Mouse (Mus musculus): Measurements from ENCODE around the gene Gm4907. TPM values are rescaled to one million over a fixed set of nuclear protein-coding genes. Genes with fewer than 3 reads are reported as not detected.
"Not testable (repeated sequence)": the region's sequence is repeated elsewhere in the genome, so short reads cannot be mapped to it uniquely, and the experiment has no call there.

Gene Gm4907
- not detected in 2 replicates for polyA plus RNA-seq (2015; fragmentation: Nextera tagmentation; extraction: Ambion mirVana)

DNA sequence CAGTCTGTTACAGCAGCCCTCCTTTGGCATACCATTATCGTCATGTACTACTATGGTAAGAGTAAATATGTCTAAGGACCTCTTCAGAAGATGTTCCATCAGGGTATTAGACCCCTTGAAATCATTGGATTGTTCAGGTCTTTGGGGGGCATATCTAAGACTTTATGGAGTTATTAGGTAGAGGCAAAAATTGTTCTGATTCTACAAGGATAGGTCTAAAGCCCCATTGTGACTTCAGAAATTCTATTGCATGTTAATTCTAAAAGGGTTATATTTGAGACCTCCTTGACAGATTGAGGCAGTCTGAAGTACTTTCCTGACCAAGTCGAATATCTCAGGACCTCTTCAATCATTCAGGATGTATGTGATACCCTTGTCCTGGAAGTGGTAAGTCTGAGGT lies at the start of gene Gm4907:
Gene Gm4907, plus strand, starts transcription at position 301 of the 400 bp plus-strand sequence.
- not testable (repeated sequence) for H3K4me2 ChIP-seq; H3K27me3 ChIP-seq; H3K36me3 ChIP-seq; H3K9me3 ChIP-seq; H3K4me1 ChIP-seq (replicated peaks); H3K9ac ChIP-seq; H3K4me3 ChIP-seq; ATAC-seq (ENCODE audit: low FRiP score, low read depth); H3K27ac ChIP-seq (replicated peaks)
- 72% methylated on average over 2 of the region's 2 CpGs for WGBS

DNA sequence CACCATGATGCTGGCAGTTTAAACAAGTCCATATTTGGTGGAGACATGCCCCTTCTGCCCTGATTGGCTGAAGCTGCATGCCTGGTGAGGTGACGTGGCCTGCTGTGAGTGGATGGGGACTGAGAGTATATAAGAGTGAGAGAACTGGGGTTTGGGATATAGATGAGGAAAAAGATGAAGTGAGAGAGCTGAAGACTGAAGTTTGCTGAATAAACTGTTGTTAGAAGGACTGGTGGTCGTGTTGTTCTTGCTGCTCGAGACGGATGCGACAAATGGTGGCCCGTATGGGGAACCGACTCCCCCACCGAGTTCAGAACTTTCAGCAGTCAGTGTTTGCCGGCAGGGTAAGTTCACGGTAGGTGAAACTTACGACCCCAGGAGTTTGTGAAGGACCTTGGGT lies 48.6 kb upstream of the Gm4907 start:
- not testable (repeated sequence) for H3K36me3 ChIP-seq; H3K4me2 ChIP-seq; H3K27ac ChIP-seq (replicated peaks); ATAC-seq (ENCODE audit: low FRiP score, low read depth); H3K27me3 ChIP-seq; H3K9ac ChIP-seq; H3K4me3 ChIP-seq; H3K4me1 ChIP-seq (replicated peaks); H3K9me3 ChIP-seq
- 95% methylated on average over 11 of the region's 11 CpGs for WGBS

DNA sequence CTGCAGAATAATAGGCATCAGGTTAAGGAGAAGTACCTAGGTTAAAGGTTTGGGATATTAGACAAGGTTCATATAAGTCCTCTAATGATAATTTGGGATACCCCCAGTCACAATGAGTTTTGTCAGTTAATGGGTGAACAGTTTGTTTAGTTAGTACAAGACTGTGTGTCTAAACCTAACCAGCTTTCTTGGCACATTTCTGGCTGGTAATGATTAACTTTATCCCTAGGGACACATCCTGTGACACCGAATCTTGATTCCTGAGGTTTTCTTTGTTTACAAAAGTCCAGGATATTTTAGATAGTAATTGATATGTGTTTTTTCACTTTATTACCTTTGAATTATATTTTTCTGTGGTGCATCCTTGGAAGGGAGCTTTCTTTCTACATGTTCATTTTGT lies 41.4 kb upstream of the Gm4907 start:
- Histone ChIP-seq H3K27me3 (no peaks in the 10 kb centered on the region), H3K27ac (replicated peaks) (no peak overlapping the region), H3K4me3 (no peak overlapping the region), H3K4me2 (no peak overlapping the region), H3K4me1 (replicated peaks) (no peaks in the 10 kb centered on the region), H3K36me3 (no peaks in the 10 kb centered on the region), H3K9ac (no peak overlapping the region), H3K9me3 (no peaks in the 10 kb centered on the region)
- WGBS = 86% methylated on average over 1 of the region's 1 CpGs
- no peak for ATAC-seq (ENCODE audit: low FRiP score, low read depth)

DNA sequence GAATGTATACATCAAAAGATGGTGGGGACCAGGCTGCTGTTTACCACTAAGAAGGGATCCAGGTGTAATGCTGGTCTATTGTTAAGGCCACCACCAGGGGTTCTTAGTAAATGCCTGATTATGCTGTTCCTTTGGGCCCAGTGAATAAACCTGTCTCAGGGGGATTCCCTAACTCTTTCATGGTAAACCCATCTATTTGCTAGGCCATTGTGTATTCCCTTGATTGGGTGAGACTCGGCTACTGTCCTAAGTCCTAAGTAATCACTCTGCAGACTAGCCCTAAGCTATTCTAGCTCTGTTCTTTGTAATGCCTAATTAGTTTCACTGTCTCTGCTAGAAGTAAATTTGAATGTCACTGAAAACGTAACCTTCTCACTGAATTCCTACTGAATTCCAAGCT lies 71.8 kb downstream of the Gm4907 start:
- no peak overlapping the region for H3K9ac ChIP-seq
- WGBS = 69% methylated on average over 2 of the region's 2 CpGs
- no peaks in the 10 kb centered on the region for H3K27me3 ChIP-seq
- ATAC-seq (ENCODE audit: low FRiP score, low read depth) = no peak
- no peak overlapping the region for H3K27ac ChIP-seq (replicated peaks)
- H3K36me3 ChIP-seq = no peaks in the 10 kb centered on the region
- no peaks in the 10 kb centered on the region for H3K9me3 ChIP-seq
- H3K4me2 ChIP-seq = no peak overlapping the region
- H3K4me1 ChIP-seq (replicated peaks) = no peaks in the 10 kb centered on the region
- H3K4me3 ChIP-seq = no peak overlapping the region

Other genes starting within 250 kb of the Gm4907 start
- 16.3 and 18.5 TPM in 2 replicates for gene Wdr44, start 189.5 kb upstream of the Gm4907 start, polyA plus RNA-seq (2015; fragmentation: Nextera tagmentation; extraction: Ambion mirVana)
- not detected in 2 replicates for gene Gm4985, start 76.4 kb downstream of the Gm4907 start, polyA plus RNA-seq (2015; fragmentation: Nextera tagmentation; extraction: Ambion mirVana)